Mouse (Mus musculus) heart, postnatal 0 days (tissue): ENCODE measurements around the gene Tfdp1.

Experiments used
- CTCF ChIP-seq: IDR thresholded peaks from 2 replicates; pipeline ENCODE4 v1.5.1; 2016; ENCODE audit warnings: antibody characterized with exemption, control low read depth, low read depth
- EP300 ChIP-seq: IDR thresholded peaks from 2 replicates; pipeline ENCODE4 v1.6.1; 2016; ENCODE audit warnings: antibody characterized with exemption, low read depth

- TF ChIP-seq CTCF (no peak), EP300 (no peak)
Measured at GRCm38 (mm10) chr8:13393869-13394268, 55.3 kb downstream of the Tfdp1 start.
